Mouse (Mus musculus) midbrain, embryonic 14.5 days (tissue): ENCODE measurements at regions not wholly inside any gene's neighbourhood (a gene's known extent, or its start where the extent isn't known, plus 50 kb on each side); places are given as distances from the start of the nearest gene placed in this dataset.
"Not testable (repeated sequence)": the region's sequence is repeated elsewhere in the genome, so short reads cannot be mapped to it uniquely, and the experiment has no call there.

ENCODE experiments used
- ATAC-seq: fragments of 200-750 bp; cut with Nextera tagmentation; 2 replicates; pipeline ENCODE4 v1.8.0; 2017; ENCODE audit warnings: moderate number of reproducible peaks, moderate library complexity; ENCODE audit not compliant: low FRiP score, low TSS enrichment
- DNase-seq: peaks from one replicate; pipeline ENCODE4 v3.0.0-alpha.2; 2015
- H3K27ac ChIP-seq: fragments of 300-500 bp; sonication (generic); replicated peaks from 2 replicates; pipeline ENCODE4 v1.5.1; 2014; ENCODE audit warnings: mild to moderate bottlenecking, low read depth, low read length, moderate library complexity
- H3K27me3 ChIP-seq: fragments of 300-500 bp; sonication (generic); 2 replicates; pipeline ENCODE4 v1.6.1; 2014; ENCODE audit warnings: low read length, control low read depth, mixed read lengths; ENCODE audit not compliant: control insufficient read depth, insufficient read depth
- H3K36me3 ChIP-seq: fragments of 300-500 bp; sonication (generic); 2 replicates; pipeline ENCODE4 v1.6.1; 2014; ENCODE audit warnings: low read length, control low read depth; ENCODE audit not compliant: control insufficient read depth, insufficient read depth
- H3K4me1 ChIP-seq: fragments of 300-500 bp; sonication (generic); 2 replicates; pipeline ENCODE4 v1.6.1; 2014; ENCODE audit warnings: mild to moderate bottlenecking, antibody characterized with exemption, low read length, control low read depth; ENCODE audit not compliant: control insufficient read depth, insufficient read depth
- H3K4me2 ChIP-seq: fragments of 300-500 bp; sonication (generic); 2 replicates; pipeline ENCODE4 v1.6.1; 2014; ENCODE audit warnings: mild to moderate bottlenecking, low read length, moderate library complexity
- H3K4me3 ChIP-seq: fragments of 300-500 bp; sonication (generic); replicated peaks from 2 replicates; pipeline ENCODE4 v1.5.1; 2014; ENCODE audit warnings: low read depth, low read length
- H3K9ac ChIP-seq: fragments of 300-500 bp; sonication (generic); replicated peaks from 2 replicates; pipeline ENCODE4 v1.6.1; 2014; ENCODE audit warnings: mild to moderate bottlenecking, low read length, moderate library complexity
- H3K9me3 ChIP-seq: fragments of 300-500 bp; sonication (generic); 2 replicates; pipeline ENCODE4 v1.6.1; 2016; ENCODE audit warnings: low read length, control low read depth, mixed read lengths; ENCODE audit not compliant: control insufficient read depth
- WGBS: fragments of 180-500 bp; shearing (Covaris S2); extraction: QIAGEN DNeasy Blood & Tissue Kit; methylation state at CpG from one replicate; pipeline ENCODE4 v1.1.7; 2014; 5-methylcytosine and 5-hydroxymethylcytosine counted together

GRCm38 (mm10) chr1:8097046-8097445, 3289.4 kb downstream of the Gm37988 start:
- WGBS: 65% methylated on average over 2 of the region's 2 CpGs
- no peaks in the 10 kb centered on the region for H3K36me3 ChIP-seq
- DNase-seq (no peak), ATAC-seq (no peak)
- H3K27me3 ChIP-seq: no peaks in the 10 kb centered on the region
- no peak overlapping the region for H3K4me3 ChIP-seq
- H3K4me2 ChIP-seq: no peak overlapping the region
- H3K4me1 ChIP-seq: no peaks in the 10 kb centered on the region
- no peak overlapping the region for H3K27ac ChIP-seq
- H3K9ac ChIP-seq: no peak overlapping the region
- no peaks in the 10 kb centered on the region for H3K9me3 ChIP-seq

GRCm38 (mm10) chr1:8123021-8123420, 3290.9 kb upstream of the A830018L16Rik start:
- not testable (repeated sequence) for H3K4me3 ChIP-seq, H3K9ac ChIP-seq, H3K27me3 ChIP-seq, ATAC-seq, H3K4me2 ChIP-seq, H3K36me3 ChIP-seq, H3K27ac ChIP-seq, H3K4me1 ChIP-seq, H3K9me3 ChIP-seq
- DNase-seq: peak; percentile 42
- WGBS: 51% methylated on average over 8 of the region's 8 CpGs

GRCm38 (mm10) chr1:8134434-8135433, 3279.2 kb upstream of the A830018L16Rik start:
- H3K36me3 ChIP-seq, DNase-seq, H3K4me3 ChIP-seq, H3K27me3 ChIP-seq, H3K4me2 ChIP-seq, ATAC-seq, H3K9ac ChIP-seq, H3K27ac ChIP-seq, H3K9me3 ChIP-seq, H3K4me1 ChIP-seq: not testable (repeated sequence)
- WGBS: 82% methylated on average over 3 of the region's 3 CpGs

- no peaks in the 10 kb centered on the region for H3K9me3 ChIP-seq
- no peak overlapping the region for H3K9ac ChIP-seq
- ATAC-seq (no peak), DNase-seq (no peak)
- WGBS: 85% methylated on average over 4 of the region's 4 CpGs
- H3K4me3 ChIP-seq: no peak overlapping the region
- H3K27me3 ChIP-seq: no peaks in the 10 kb centered on the region
- no peaks in the 10 kb centered on the region for H3K36me3 ChIP-seq
- H3K4me2 ChIP-seq: no peak overlapping the region
- H3K4me1 ChIP-seq: no peaks in the 10 kb centered on the region
- no peak overlapping the region for H3K27ac ChIP-seq
These were observed 3271.3 kb upstream of the A830018L16Rik start for GRCm38 (mm10) chr1:8142583-8142982.

- no peak for ATAC-seq
- Histone ChIP-seq H3K4me1 (no peaks in the 10 kb centered on the region), H3K27me3 (no peaks in the 10 kb centered on the region), H3K27ac (no peak overlapping the region), H3K4me3 (no peak overlapping the region), H3K9me3 (no peaks in the 10 kb centered on the region), H3K9ac (no peak overlapping the region), H3K36me3 (no peaks in the 10 kb centered on the region), H3K4me2 (no peak overlapping the region)
- no peak for DNase-seq
These were observed 3240.7 kb upstream of the A830018L16Rik start for GRCm38 (mm10) chr1:8173196-8173595.
